Mouse (Mus musculus) heart, embryonic 12.5 days (tissue): ENCODE measurements at regions not wholly inside any gene's neighbourhood (a gene's known extent, or its start where the extent isn't known, plus 50 kb on each side); places are given as distances from the start of the nearest gene placed in this dataset.

ENCODE experiments used
- ATAC-seq: fragments of 200-750 bp; cut with Nextera tagmentation; 2 replicates; pipeline ENCODE4 v1.8.0; 2017; ENCODE audit warnings: moderate TSS enrichment, moderate library complexity; ENCODE audit not compliant: insufficient number of reproducible peaks, low FRiP score
- H3K27ac ChIP-seq: fragments of 300-500 bp; sonication (generic); 2 replicates; pipeline ENCODE4 v1.5.1; 2016; ENCODE audit warnings: mild to moderate bottlenecking, moderate library complexity; ENCODE audit not compliant: poor library complexity, severe bottlenecking
- H3K27me3 ChIP-seq: fragments of 300-500 bp; sonication (generic); replicated peaks from 2 replicates; pipeline ENCODE4 v1.6.1; 2016; ENCODE audit warnings: mild to moderate bottlenecking, moderate library complexity
- H3K36me3 ChIP-seq: fragments of 300-500 bp; sonication (generic); 2 replicates; pipeline ENCODE4 v1.6.1; 2016; ENCODE audit warnings: mild to moderate bottlenecking, moderate library complexity
- H3K4me1 ChIP-seq: fragments of 300-500 bp; sonication (generic); replicated peaks from 2 replicates; pipeline ENCODE4 v1.6.1; 2016; ENCODE audit warnings: mild to moderate bottlenecking
- H3K4me2 ChIP-seq: fragments of 300-500 bp; sonication (generic); 2 replicates; pipeline ENCODE4 v1.6.1; 2016; ENCODE audit warnings: mild to moderate bottlenecking, moderate library complexity
- H3K4me3 ChIP-seq: fragments of 300-500 bp; sonication (generic); 2 replicates; pipeline ENCODE4 v1.5.1; 2016; ENCODE audit warnings: mild to moderate bottlenecking
- H3K9ac ChIP-seq: fragments of 300-500 bp; sonication (generic); 2 replicates; pipeline ENCODE4 v1.6.1; 2016; ENCODE audit warnings: mild to moderate bottlenecking, moderate library complexity
- H3K9me3 ChIP-seq: fragments of 300-500 bp; sonication (generic); replicated peaks from 2 replicates; pipeline ENCODE4 v1.6.1; 2016; ENCODE audit warnings: mild to moderate bottlenecking, moderate library complexity
- WGBS: fragments of 180-500 bp; shearing (Covaris S2); methylation state at CpG from one replicate; pipeline ENCODE4 v1.1.7; 2016; 5-methylcytosine and 5-hydroxymethylcytosine counted together

- no peak for ATAC-seq
- H3K9me3 ChIP-seq: no peaks in the 10 kb centered on the region
- 62% methylated on average over 2 of the region's 2 CpGs for WGBS
- H3K9ac ChIP-seq: no peak overlapping the region
- no peak overlapping the region for H3K4me3 ChIP-seq
- no peak overlapping the region for H3K4me2 ChIP-seq
- H3K36me3 ChIP-seq: no peaks in the 10 kb centered on the region
- H3K4me1 ChIP-seq: no peaks in the 10 kb centered on the region
- H3K27me3 ChIP-seq: no peaks in the 10 kb centered on the region
- no peak overlapping the region for H3K27ac ChIP-seq
These were observed 420.0 kb downstream of the Hs3st1 start for GRCm38 (mm10) chr5:39335321-39335720.

GRCm38 (mm10) chr5:39334241-39334640, 421.0 kb downstream of the Hs3st1 start:
- no peak for ATAC-seq
- WGBS: 51% methylated on average over 1 of the region's 1 CpGs
- Histone ChIP-seq H3K27ac (no peak overlapping the region), H3K4me2 (no peak overlapping the region), H3K4me1 (no peaks in the 10 kb centered on the region), H3K36me3 (no peaks in the 10 kb centered on the region), H3K9ac (no peak overlapping the region), H3K9me3 (no peaks in the 10 kb centered on the region), H3K4me3 (no peak overlapping the region), H3K27me3 (no peaks in the 10 kb centered on the region)

GRCm38 (mm10) chr5:39325399-39325798, 429.9 kb downstream of the Hs3st1 start:
- Histone ChIP-seq H3K36me3 (no peaks in the 10 kb centered on the region), H3K9me3 (no peaks in the 10 kb centered on the region), H3K4me1 (no peaks in the 10 kb centered on the region), H3K4me3 (no peak overlapping the region), H3K9ac (no peak overlapping the region), H3K27me3 (no peaks in the 10 kb centered on the region), H3K4me2 (no peak overlapping the region), H3K27ac (no peak overlapping the region)
- ATAC-seq: no peak
- WGBS: 78% methylated on average over 2 of the region's 2 CpGs

- no peak overlapping the region for H3K4me3 ChIP-seq
- H3K4me2 ChIP-seq: no peak overlapping the region
- no peaks in the 10 kb centered on the region for H3K9me3 ChIP-seq
- no peak overlapping the region for H3K9ac ChIP-seq
- ATAC-seq: no peak
- H3K4me1 ChIP-seq: no peaks in the 10 kb centered on the region
- WGBS: 34% methylated on average over 3 of the region's 3 CpGs
- H3K36me3 ChIP-seq: no peaks in the 10 kb centered on the region
- no peaks in the 10 kb centered on the region for H3K27me3 ChIP-seq
- no peak overlapping the region for H3K27ac ChIP-seq
These were observed 438.8 kb downstream of the Hs3st1 start for GRCm38 (mm10) chr5:39316478-39316877.

- WGBS: 81% methylated on average over 4 of the region's 4 CpGs
- no peak for ATAC-seq
- no peaks in the 10 kb centered on the region for H3K36me3 ChIP-seq
- no peaks in the 10 kb centered on the region for H3K4me1 ChIP-seq
- H3K27ac ChIP-seq: no peak overlapping the region
- no peaks in the 10 kb centered on the region for H3K27me3 ChIP-seq
- H3K4me2 ChIP-seq: no peak overlapping the region
- no peak overlapping the region for H3K9ac ChIP-seq
- no peak overlapping the region for H3K4me3 ChIP-seq
- H3K9me3 ChIP-seq: no peaks in the 10 kb centered on the region
These were observed 434.6 kb upstream of the Clnk start for GRCm38 (mm10) chr5:39311211-39311610.

- 62% methylated on average over 2 of the region's 2 CpGs for WGBS
- H3K9ac ChIP-seq: no peak overlapping the region
- H3K4me3 ChIP-seq: no peak overlapping the region
- no peaks in the 10 kb centered on the region for H3K36me3 ChIP-seq
- H3K4me2 ChIP-seq: no peak overlapping the region
- H3K4me1 ChIP-seq: no peaks in the 10 kb centered on the region
- no peaks in the 10 kb centered on the region for H3K9me3 ChIP-seq
- ATAC-seq: no peak
- no peaks in the 10 kb centered on the region for H3K27me3 ChIP-seq
- no peak overlapping the region for H3K27ac ChIP-seq
These were observed 429.2 kb upstream of the Clnk start for GRCm38 (mm10) chr5:39305794-39306193.

- WGBS: 33% methylated on average over 2 of the region's 2 CpGs
- ATAC-seq: peak; percentile 39; the same call in 1 of the 2 replicates
- peak overlapping the region; percentile 76 for H3K27ac ChIP-seq
These were observed 416.2 kb upstream of the Clnk start for GRCm38 (mm10) chr5:39292849-39293248.

GRCm38 (mm10) chr5:39281021-39281420, 404.4 kb upstream of the Clnk start:
- WGBS: 73% methylated on average over 2 of the region's 2 CpGs
- ATAC-seq: no peak
- H3K36me3 ChIP-seq: no peaks in the 10 kb centered on the region
- no peak overlapping the region for H3K9ac ChIP-seq
- H3K4me2 ChIP-seq: no peak overlapping the region
- no peaks in the 10 kb centered on the region for H3K4me1 ChIP-seq
- no peaks in the 10 kb centered on the region for H3K9me3 ChIP-seq
- H3K27ac ChIP-seq: no peak overlapping the region
- H3K4me3 ChIP-seq: no peak overlapping the region
- H3K27me3 ChIP-seq: no peaks in the 10 kb centered on the region

More at GRCm38 (mm10) chr5:39292849-39293248, 416.2 kb upstream of the Clnk start:
- no peaks in the 10 kb centered on the region for H3K27me3 ChIP-seq
- no peaks in the 10 kb centered on the region for H3K9me3 ChIP-seq
- no peaks in the 10 kb centered on the region for H3K36me3 ChIP-seq
- H3K4me1 ChIP-seq: peaks cover 10% of the 10 kb centered on the region
- H3K9ac ChIP-seq: no peak overlapping the region
- 0 out of 2 replicates have a peak overlapping the region, but pooled peaks have one; percentile 4 for H3K4me2 ChIP-seq
- H3K4me3 ChIP-seq: no peak overlapping the region

GRCm38 (mm10) chr5:39273710-39274385, 397.2 kb upstream of the Clnk start:
- Histone ChIP-seq H3K27ac (no peak overlapping the region), H3K27me3 (no peaks in the 10 kb centered on the region), H3K9ac (no peak overlapping the region), H3K9me3 (no peaks in the 10 kb centered on the region), H3K36me3 (no peaks in the 10 kb centered on the region), H3K4me3 (no peak overlapping the region), H3K4me2 (no peak overlapping the region), H3K4me1 (peaks cover 12% of the 10 kb centered on the region)
- 45% methylated on average over 4 of the region's 4 CpGs for WGBS
- ATAC-seq: peak; percentile 25; the same call in 1 of the 2 replicates

- Histone ChIP-seq H3K36me3 (no peaks in the 10 kb centered on the region), H3K4me2 (no peak overlapping the region), H3K27ac (no peak overlapping the region), H3K4me1 (no peaks in the 10 kb centered on the region), H3K9me3 (no peaks in the 10 kb centered on the region), H3K9ac (no peak overlapping the region), H3K27me3 (no peaks in the 10 kb centered on the region), H3K4me3 (no peak overlapping the region)
- no peak for ATAC-seq
- 93% methylated on average over 1 of the region's 1 CpGs for WGBS
These were observed 390.5 kb upstream of the Clnk start for GRCm38 (mm10) chr5:39267106-39267505.

- Histone ChIP-seq H3K27ac (no peak overlapping the region), H3K36me3 (no peaks in the 10 kb centered on the region), H3K4me3 (no peak overlapping the region), H3K4me1 (no peaks in the 10 kb centered on the region), H3K4me2 (no peak overlapping the region), H3K9ac (no peak overlapping the region), H3K9me3 (no peaks in the 10 kb centered on the region), H3K27me3 (no peaks in the 10 kb centered on the region)
- WGBS: 70% methylated on average over 1 of the region's 1 CpGs
- no peak for ATAC-seq
These were observed 384.1 kb upstream of the Clnk start for GRCm38 (mm10) chr5:39260721-39261190.

GRCm38 (mm10) chr5:39257745-39258144, 381.1 kb upstream of the Clnk start:
- H3K9ac ChIP-seq: no peak overlapping the region
- H3K4me3 ChIP-seq: no peak overlapping the region
- H3K4me2 ChIP-seq: no peak overlapping the region
- ATAC-seq: no peak
- no peak overlapping the region for H3K27ac ChIP-seq
- 77% methylated on average over 2 of the region's 2 CpGs for WGBS
- H3K4me1 ChIP-seq: no peaks in the 10 kb centered on the region
- H3K9me3 ChIP-seq: no peaks in the 10 kb centered on the region
- H3K27me3 ChIP-seq: no peaks in the 10 kb centered on the region
- H3K36me3 ChIP-seq: no peaks in the 10 kb centered on the region
